ENCODE assay signal across 21 mouse cellular contexts in the genomic region with DNA sequence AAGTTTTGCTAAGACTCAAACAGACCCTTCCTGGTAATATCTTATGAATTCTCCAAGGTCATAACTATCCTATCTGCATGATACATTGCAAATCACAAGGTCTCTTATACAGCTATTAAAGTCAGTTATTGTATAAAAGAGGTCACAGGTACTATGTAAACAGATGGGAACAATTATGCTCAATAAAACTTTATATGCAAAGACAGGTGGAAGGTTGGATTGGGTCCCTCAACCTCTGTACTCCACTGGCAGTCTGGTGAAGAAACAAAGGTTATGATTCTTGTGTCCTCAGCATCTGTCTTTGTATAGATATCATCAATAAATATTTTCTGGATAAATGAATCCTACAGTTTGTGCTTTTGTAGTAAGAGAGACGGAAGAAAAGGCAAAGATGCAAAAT.
"Had no signal": no experiment of that assay in that cellular context is flagged by ENCODE, and none has a peak within 500 bp of the region (broad histone marks: within the 10 kb centered on the region; RNA-seq: fewer than 3 reads in every experiment).

No protein-coding gene starts in this region.

- H3K4me2 ChIP-seq: limb, embryonic 12.5 days; limb, embryonic 15.5 days; liver, embryonic 11.5 days; liver, embryonic 15.5 days; lung, embryonic 15.5 days; neural tube, embryonic 12.5 days; neural tube, embryonic 15.5 days; stomach, embryonic 15.5 days had no signal

- H3K36me3 ChIP-seq: limb, embryonic 12.5 days; limb, embryonic 15.5 days; liver, embryonic 15.5 days; lung, embryonic 15.5 days; midbrain, embryonic 10.5 days; neural tube, embryonic 12.5 days; neural tube, embryonic 15.5 days; stomach, embryonic 15.5 days had no signal

- H3K9ac ChIP-seq: limb, embryonic 12.5 days; limb, embryonic 15.5 days; liver, embryonic 15.5 days; lung, embryonic 15.5 days; neural tube, embryonic 12.5 days; neural tube, embryonic 15.5 days; stomach, embryonic 15.5 days had no signal

- DNase-seq: kidney, adult 18-20 months; kidney, adult 9 months; kidney, postnatal 14 days; kidney, postnatal 4 days; left cerebral cortex, postnatal 4 days; lung, adult 18-20 months; lung, postnatal 14 days; midbrain, embryonic 14.5 days; right cerebral cortex, postnatal 4 days; spleen, adult 18-20 months; thymus, postnatal 25 days had no signal

- H3K27me3 ChIP-seq: limb, embryonic 12.5 days; limb, embryonic 15.5 days; liver, embryonic 15.5 days; lung, embryonic 15.5 days; megakaryocyte, embryonic 14.5 days; neural tube, embryonic 12.5 days; neural tube, embryonic 15.5 days; stomach, embryonic 15.5 days had no signal

- H3K4me3 ChIP-seq: limb, embryonic 12.5 days; limb, embryonic 15.5 days; liver, embryonic 15.5 days; lung, embryonic 15.5 days; midbrain, embryonic 10.5 days; neural tube, embryonic 12.5 days; neural tube, embryonic 15.5 days; stomach, embryonic 15.5 days had no signal

- H3K4me1 ChIP-seq: limb, embryonic 15.5 days; lung, embryonic 15.5 days; neural tube, embryonic 12.5 days; stomach, embryonic 15.5 days had no signal

- H3K9me3 ChIP-seq: limb, embryonic 12.5 days; limb, embryonic 15.5 days; liver, embryonic 15.5 days; lung, embryonic 15.5 days; megakaryocyte, embryonic 14.5 days; midbrain, embryonic 10.5 days; neural tube, embryonic 12.5 days; neural tube, embryonic 15.5 days; stomach, embryonic 15.5 days had no signal

- H3K27ac ChIP-seq: limb, embryonic 12.5 days; limb, embryonic 15.5 days; liver, embryonic 15.5 days; lung, embryonic 15.5 days; midbrain, embryonic 10.5 days; neural tube, embryonic 12.5 days; neural tube, embryonic 15.5 days; stomach, embryonic 15.5 days had no signal
